Comparison of ENCODE assay signal across 24 mouse cellular contexts in genomic region chr8:95054438-95054837, GRCm38 (mm10). TPM values are rescaled to one million over a fixed set of nuclear protein-coding genes. Genes with fewer than 3 reads are reported as not detected.
DNase-seq lines count a peak whose midpoint lies in the region; ATAC-seq and TF ChIP-seq lines count a peak whose summit lies in the region.
"Had no signal": no experiment of that assay in that cellular context is flagged by ENCODE, and none has a peak within 500 bp of the region (broad histone marks: within the 10 kb centered on the region; RNA-seq: fewer than 3 reads in every experiment).

No protein-coding gene starts in this region.

- no peak for TF ChIP-seq EP300 in MEL (IDR thresholded peaks at IDR 0.05; ENCODE audit: low read depth in 1 of 2, low read length in 2 of 2)

- H3K4me2 ChIP-seq in heart, embryonic 11.5 days = no peak overlapping the region
- H3K4me2 ChIP-seq in midbrain, embryonic 14.5 days (ENCODE audit: low read length) = no peak overlapping the region
- no peak overlapping the region for H3K4me2 ChIP-seq in liver, embryonic 11.5 days
- H3K4me2 ChIP-seq: embryonic facial prominence, embryonic 15.5 days; heart, embryonic 13.5 days; midbrain, embryonic 13.5 days had no signal

- TF ChIP-seq RAD21 in MEL (IDR thresholded peaks at IDR 0.05; ENCODE audit: low read depth, low read length) = no peak

- DNase-seq in heart, postnatal 25 days (ENCODE audit: low spot score) = no peak
- DNase-seq in midbrain, embryonic 14.5 days = no peak
- no peak for DNase-seq in midbrain, embryonic 10.5 days (ENCODE audit: low spot score)
- DNase-seq in MEL (ENCODE audit: low read depth, low spot score) = peak; percentile 32
- DNase-seq in liver, embryonic 11.5 days (ENCODE audit: low spot score) = no peak
- no peak for DNase-seq in left cerebral cortex, postnatal 14 days (ENCODE audit: low spot score in 2 of 2)
- DNase-seq in kidney, adult 8-10 months = no peak
- DNase-seq: adrenal gland, postnatal 25 days; B cell, adult 2 months; cerebellum, adult 18-20 months; cerebellum, postnatal 36 days; gastrocnemius, postnatal 36 days; heart, postnatal 36 days; kidney, adult 11 months; kidney, postnatal 14 days; left cerebral cortex, postnatal 4 days; right cerebral cortex, adult 18-20 months; thymus, postnatal 25 days had no signal

- TF ChIP-seq CTCF in MEL (IDR thresholded peaks at IDR 0.05 in 2 of 3, conservative IDR thresholded peaks at IDR 0.05 in 1 of 3; ENCODE audit: control insufficient read depth in 1 of 3, insufficient read depth in 1 of 3, low read depth in 2 of 3, low read length in 3 of 3, poor library complexity in 1 of 3, severe bottlenecking in 1 of 3) = no peak

- no peaks in the 10 kb centered on the region for H3K36me3 ChIP-seq in heart, embryonic 11.5 days (ENCODE audit: control insufficient read depth, insufficient read depth, low read length)
- H3K36me3 ChIP-seq in midbrain, embryonic 14.5 days (ENCODE audit: control insufficient read depth, insufficient read depth, low read length) = no peaks in the 10 kb centered on the region
- no peaks in the 10 kb centered on the region for H3K36me3 ChIP-seq in midbrain, embryonic 10.5 days
- H3K36me3 ChIP-seq in MEL (ENCODE audit: control insufficient read depth in 1 of 2, insufficient read depth in 2 of 2, low read length in 2 of 2) = peaks cover 0 to 13% of the 10 kb centered on the region in 2 experiments; a peak in 2 of 4 replicates
- H3K36me3 ChIP-seq in liver, embryonic 11.5 days (ENCODE audit: control insufficient read depth, insufficient read depth, low read length) = no peaks in the 10 kb centered on the region
- H3K36me3 ChIP-seq: embryonic facial prominence, embryonic 15.5 days; heart, embryonic 13.5 days; midbrain, embryonic 13.5 days had no signal

- no peak for TF ChIP-seq POLR2A in MEL (IDR thresholded peaks at IDR 0.05; ENCODE audit: control insufficient read depth in 1 of 2, insufficient read depth in 1 of 2, low read depth in 1 of 2, low read length in 2 of 2, poor library complexity in 1 of 2)

- ATAC-seq in heart, embryonic 11.5 days (replicated peaks; ENCODE audit: insufficient number of reproducible peaks, low FRiP score, low TSS enrichment) = 0 out of 2 replicates have a peak, but pooled peaks have one; percentile 27
- ATAC-seq in midbrain, embryonic 14.5 days (ENCODE audit: low FRiP score, low TSS enrichment) = 0 out of 2 replicates have a peak, but pooled peaks have one; percentile 24
- ATAC-seq in liver, embryonic 11.5 days (replicated peaks; ENCODE audit: low FRiP score) = peak; percentile 43; the same call in 1 of the 2 replicates

- H3K4me3 ChIP-seq in heart, embryonic 11.5 days (ENCODE audit: low read depth, low read length) = no peak overlapping the region
- H3K4me3 ChIP-seq in midbrain, embryonic 14.5 days (replicated peaks; ENCODE audit: low read depth, low read length) = no peak overlapping the region
- H3K4me3 ChIP-seq in midbrain, embryonic 10.5 days = no peak overlapping the region
- no peak overlapping the region for H3K4me3 ChIP-seq in MEL (ENCODE audit: control insufficient read depth in 1 of 2, insufficient read depth in 1 of 2, low read depth in 2 of 2, low read length in 2 of 2)
- H3K4me3 ChIP-seq in liver, embryonic 11.5 days (ENCODE audit: low read depth, low read length) = no peak overlapping the region
- H3K4me3 ChIP-seq: embryonic facial prominence, embryonic 15.5 days; heart, embryonic 13.5 days; layer of hippocampus, adult 2 months; midbrain, embryonic 13.5 days had no signal

- H3K27me3 ChIP-seq in heart, embryonic 11.5 days (ENCODE audit: control insufficient read depth, insufficient read depth, low read length) = no peaks in the 10 kb centered on the region
- no peaks in the 10 kb centered on the region for H3K27me3 ChIP-seq in midbrain, embryonic 14.5 days (ENCODE audit: control insufficient read depth, insufficient read depth, low read length)
- H3K27me3 ChIP-seq in midbrain, embryonic 10.5 days (ENCODE audit: low read depth, poor library complexity, severe bottlenecking) = no peaks in the 10 kb centered on the region
- peaks cover 0 to 3% of the 10 kb centered on the region in 2 experiments; a peak in 3 of 4 replicates for H3K27me3 ChIP-seq in MEL (ENCODE audit: control insufficient read depth in 1 of 2, insufficient read depth in 2 of 2, low read length in 2 of 2)
- no peaks in the 10 kb centered on the region for H3K27me3 ChIP-seq in liver, embryonic 11.5 days (replicated peaks; ENCODE audit: control insufficient read depth, insufficient read depth, low read length)
- H3K27me3 ChIP-seq: embryonic facial prominence, embryonic 15.5 days; heart, embryonic 13.5 days; midbrain, embryonic 13.5 days had no signal

- intact Hi-C loops in heart, postnatal 25 days (cut with DNase I) = no loop called here
- intact Hi-C loops in left cerebral cortex, postnatal 14 days (cut with DNase I) = no loop called here

- H3K27ac ChIP-seq in heart, embryonic 11.5 days (ENCODE audit: low read depth, low read length) = no peak overlapping the region
- no peak overlapping the region for H3K27ac ChIP-seq in midbrain, embryonic 14.5 days (replicated peaks; ENCODE audit: low read depth, low read length)
- H3K27ac ChIP-seq in midbrain, embryonic 10.5 days (replicated peaks) = no peak overlapping the region
- no peak overlapping the region for H3K27ac ChIP-seq in MEL (ENCODE audit: control insufficient read depth, low read depth, low read length)
- H3K27ac ChIP-seq in liver, embryonic 11.5 days (ENCODE audit: low read depth, low read length) = no peak overlapping the region
- H3K27ac ChIP-seq: embryonic facial prominence, embryonic 15.5 days; heart, embryonic 13.5 days; layer of hippocampus, adult 2 months; midbrain, embryonic 13.5 days had no signal

- no peak overlapping the region for H3K9ac ChIP-seq in heart, embryonic 11.5 days (ENCODE audit: low read depth, low read length)
- no peak overlapping the region for H3K9ac ChIP-seq in midbrain, embryonic 14.5 days (replicated peaks; ENCODE audit: low read length)
- no peak overlapping the region for H3K9ac ChIP-seq in MEL (ENCODE audit: control insufficient read depth, low read depth, low read length, poor library complexity, severe bottlenecking)
- H3K9ac ChIP-seq in liver, embryonic 11.5 days (ENCODE audit: low read depth, low read length) = no peak overlapping the region
- H3K9ac ChIP-seq: embryonic facial prominence, embryonic 15.5 days; heart, embryonic 13.5 days; midbrain, embryonic 13.5 days had no signal

- 50% methylated on average over 6 of the region's 6 CpGs for WGBS in heart, embryonic 11.5 days (ENCODE audit: insufficient replicate concordance)
- 65% methylated on average over 6 of the region's 6 CpGs for WGBS in midbrain, embryonic 14.5 days
- WGBS in midbrain, embryonic 10.5 days = 57% methylated on average over 6 of the region's 6 CpGs
- 56% methylated on average over 6 of the region's 6 CpGs for WGBS in liver, embryonic 11.5 days

- no peaks in the 10 kb centered on the region for H3K4me1 ChIP-seq in heart, embryonic 11.5 days (ENCODE audit: control insufficient read depth, insufficient read depth, low read length)
- no peaks in the 10 kb centered on the region for H3K4me1 ChIP-seq in midbrain, embryonic 14.5 days (ENCODE audit: control insufficient read depth, insufficient read depth, low read length)
- peaks cover 5% of the 10 kb centered on the region; the same call in 1 of the 2 replicates for H3K4me1 ChIP-seq in midbrain, embryonic 10.5 days
- H3K4me1 ChIP-seq in MEL (ENCODE audit: control insufficient read depth in 1 of 2, insufficient read depth in 2 of 2, low read length in 2 of 2) = peaks cover 6 to 28% of the 10 kb centered on the region in 2 experiments
- peaks cover 27% of the 10 kb centered on the region for H3K4me1 ChIP-seq in liver, embryonic 11.5 days (replicated peaks; ENCODE audit: control insufficient read depth, insufficient read depth, low read length)
- H3K4me1 ChIP-seq: embryonic facial prominence, embryonic 15.5 days had no signal

- no peaks in the 10 kb centered on the region for H3K79me2 ChIP-seq in MEL (ENCODE audit: control insufficient read depth, insufficient read depth, low read length, poor library complexity)

- H3K9me3 ChIP-seq in heart, embryonic 11.5 days (replicated peaks; ENCODE audit: control insufficient read depth, low read length) = no peaks in the 10 kb centered on the region
- H3K9me3 ChIP-seq in midbrain, embryonic 14.5 days (ENCODE audit: control insufficient read depth, low read length) = no peaks in the 10 kb centered on the region
- no peaks in the 10 kb centered on the region for H3K9me3 ChIP-seq in midbrain, embryonic 10.5 days (replicated peaks)
- H3K9me3 ChIP-seq in MEL (replicated peaks; ENCODE audit: insufficient read depth, low read length) = no peaks in the 10 kb centered on the region
- no peaks in the 10 kb centered on the region for H3K9me3 ChIP-seq in liver, embryonic 11.5 days (ENCODE audit: control insufficient read depth, low read length)
- H3K9me3 ChIP-seq: embryonic facial prominence, embryonic 15.5 days; heart, embryonic 13.5 days; midbrain, embryonic 13.5 days had no signal

RNA-seq across cellular contexts. Expression of gene Drc7, which starts 0.5 kb away (rescaled TPM):
- not detected in 2 replicates for polyA plus RNA-seq in heart, embryonic 11.5 days (2014; fragmentation: Nextera tagmentation; extraction: Ambion mirVana)
- total RNA-seq in heart, postnatal 25 days (2021) = not detected
- 1.2 TPM in 2 replicates for polyA plus RNA-seq in midbrain, embryonic 14.5 days (2014; fragmentation: Nextera tagmentation; extraction: Ambion mirVana)
- 0.11 and 0.14 TPM in 2 replicates for polyA plus RNA-seq in midbrain, embryonic 10.5 days (2016; fragmentation: Nextera tagmentation; extraction: Ambion mirVana)
- total RNA-seq in MEL (2012; rRNA removed) = 0.04 TPM in 1 of 2 replicates, not detected in the other
- polyA plus RNA-seq in MEL (2012; ENCODE audit: insufficient read depth in 1 of 2, insufficient read length in 2 of 2, low read depth in 1 of 2, low replicate concordance in 2 of 2, missing spikeins in 1 of 2) = under 1 TPM in 1 of 2 experiments, not detected in 1; 0.07 TPM
- polyA plus RNA-seq in liver, embryonic 11.5 days (2014; fragmentation: Nextera tagmentation; extraction: Ambion mirVana) = 0.26 TPM in 1 of 2 replicates, not detected in the other
- 1 to 10 TPM; 1.3 to 2.1 TPM for total RNA-seq in left cerebral cortex, postnatal 14 days (2021)
- total RNA-seq: adrenal gland, postnatal 25 days; gastrocnemius, postnatal 36 days; heart, postnatal 36 days; liver, adult 2 months had no signal
- polyA plus RNA-seq: heart, embryonic 13.5 days; liver, adult 2 months had no signal

RNA-seq across cellular contexts. Expression of gene Katnb1, which starts 26.5 kb away (rescaled TPM):
- polyA plus RNA-seq in heart, embryonic 11.5 days (2014; fragmentation: Nextera tagmentation; extraction: Ambion mirVana) = 18.3 and 18.6 TPM in 2 replicates
- 1 to 10 TPM; 5.5 to 6.8 TPM for total RNA-seq in heart, postnatal 25 days (2021)
- 42.4 and 46.1 TPM in 2 replicates for polyA plus RNA-seq in midbrain, embryonic 14.5 days (2014; fragmentation: Nextera tagmentation; extraction: Ambion mirVana)
- 32.0 and 34.2 TPM in 2 replicates for polyA plus RNA-seq in midbrain, embryonic 10.5 days (2016; fragmentation: Nextera tagmentation; extraction: Ambion mirVana)
- 13.6 and 14.2 TPM in 2 replicates for total RNA-seq in MEL (2012; rRNA removed)
- polyA plus RNA-seq in MEL (2012; ENCODE audit: insufficient read depth in 1 of 2, insufficient read length in 2 of 2, low read depth in 1 of 2, low replicate concordance in 2 of 2, missing spikeins in 1 of 2) = 10 to 100 TPM in 1 of 2 experiments, not detected in 1; 23.8 TPM
- 25.1 and 26.6 TPM in 2 replicates for polyA plus RNA-seq in liver, embryonic 11.5 days (2014; fragmentation: Nextera tagmentation; extraction: Ambion mirVana)
- 10 to 100 TPM; 43.9 to 47.2 TPM for total RNA-seq in left cerebral cortex, postnatal 14 days (2021)

RNA-seq across cellular contexts. Expression of gene Adgrg3, which starts 36.9 kb away (rescaled TPM):
- 2.0 and 4.5 TPM in 2 replicates for polyA plus RNA-seq in heart, embryonic 11.5 days (2014; fragmentation: Nextera tagmentation; extraction: Ambion mirVana)
- 1 to 10 TPM in 1 of 2 experiments, under 1 TPM in 1; 0.70 to 1.3 TPM for total RNA-seq in heart, postnatal 25 days (2021)
- 0.24 and 1.3 TPM in 2 replicates for polyA plus RNA-seq in midbrain, embryonic 14.5 days (2014; fragmentation: Nextera tagmentation; extraction: Ambion mirVana)
- 3.8 and 3.9 TPM in 2 replicates for polyA plus RNA-seq in midbrain, embryonic 10.5 days (2016; fragmentation: Nextera tagmentation; extraction: Ambion mirVana)
- not detected in 2 replicates for total RNA-seq in MEL (2012; rRNA removed)
- under 1 TPM in 1 of 2 experiments, not detected in 1; 0.08 TPM for polyA plus RNA-seq in MEL (2012; ENCODE audit: insufficient read depth in 1 of 2, insufficient read length in 2 of 2, low read depth in 1 of 2, low replicate concordance in 2 of 2, missing spikeins in 1 of 2)
- polyA plus RNA-seq in liver, embryonic 11.5 days (2014; fragmentation: Nextera tagmentation; extraction: Ambion mirVana) = 11.8 and 11.9 TPM in 2 replicates
- total RNA-seq in left cerebral cortex, postnatal 14 days (2021) = under 1 TPM; 0.68 to 0.89 TPM
